Mouse (Mus musculus) heart, postnatal 25 days (tissue): ENCODE measurements at regions not wholly inside any gene's neighbourhood (a gene's known extent, or its start where the extent isn't known, plus 50 kb on each side); places are given as distances from the start of the nearest gene placed in this dataset.

Experiments used
- DNase-seq: peaks from one replicate; pipeline ENCODE4 v3.0.0; 2022; ENCODE audit warnings: low spot score
- intact Hi-C: fragments of 180-260 bp; cut with DNase I; formaldehyde crosslinking; loops from one replicate; pipeline ENCODE4 v1.15.1; 2025

GRCm38 (mm10) chr11:90129793-90130624, 57.5 kb upstream of the Gm45716 start:
- DNase-seq = peak; percentile 49
- intact Hi-C loops = loop anchor here (2.0 kb wide), 1 partner anchor 29 kb away; no protein-coding TSS in a partner anchor

DNA sequence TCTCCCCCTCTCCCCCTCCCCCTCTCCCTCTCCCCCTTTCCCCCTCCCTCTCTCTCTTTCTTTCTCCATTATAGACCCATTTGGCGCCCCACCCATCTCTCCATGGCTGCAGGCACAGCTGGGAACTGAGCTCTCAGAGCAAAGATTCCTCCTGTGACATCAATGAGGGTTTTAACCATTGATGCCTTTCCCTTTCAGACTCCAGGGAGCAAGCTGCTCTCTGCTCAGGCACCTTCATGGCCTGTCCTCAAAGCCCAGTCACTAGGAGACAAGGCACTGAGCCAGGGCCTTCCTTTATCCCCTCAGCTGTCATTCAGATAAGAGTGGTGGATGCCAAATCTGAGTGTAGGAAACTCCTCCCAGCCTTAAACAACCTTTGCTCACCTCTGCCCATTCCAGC, 56.8 kb upstream of the Gm45716 start:
- intact Hi-C loops = loop anchor here (2.0 kb wide), 1 partner anchor 30 kb away; no protein-coding TSS in a partner anchor

DNA sequence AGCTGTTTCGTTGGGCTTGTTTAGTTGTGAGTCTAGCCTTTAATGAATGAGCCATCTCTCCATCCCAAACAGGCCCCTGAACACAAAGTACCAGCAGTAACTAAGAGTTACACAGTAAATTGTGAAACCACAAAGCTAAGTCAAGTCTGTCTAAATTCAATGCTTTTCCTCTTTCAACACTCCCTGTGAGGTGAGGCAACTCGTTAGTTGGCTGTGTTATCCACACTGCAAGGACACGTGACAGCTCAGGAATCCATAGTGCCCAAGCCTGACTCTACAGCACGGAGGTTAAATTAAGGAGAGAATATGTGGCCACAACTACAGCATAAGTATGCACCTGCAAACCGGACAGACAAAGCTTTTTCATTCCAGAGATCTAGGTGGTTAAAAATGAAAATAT, 54.9 kb upstream of the Gm45716 start:
- DNase-seq = no peak
- intact Hi-C loops = no loop called here

More for the DNA sequence above, 56.8 kb upstream of the Gm45716 start:
- peak; percentile 38 for DNase-seq

- intact Hi-C loops = no loop called here
- DNase-seq = no peak
Measured at GRCm38 (mm10) chr11:90136307-90136706, 51.2 kb upstream of the Gm45716 start.
